ENCODE assay signal across 12 mouse cellular contexts in genomic region chr2:26663551-26663950, GRCm38 (mm10). TPM values are rescaled to one million over a fixed set of nuclear protein-coding genes. Genes with fewer than 3 reads are reported as not detected.
A peak's percentile ranks its signal among the peaks of the same experiment; 100 is the strongest.
DNase-seq lines count a peak whose midpoint lies in the region; ATAC-seq and TF ChIP-seq lines count a peak whose summit lies in the region.
"Not testable (repeated sequence)": the region's sequence is repeated elsewhere in the genome, so short reads cannot be mapped to it uniquely, and the experiment has no call there.
"Had no signal": no experiment of that assay in that cellular context is flagged by ENCODE, and none has a peak within 500 bp of the region (broad histone marks: within the 10 kb centered on the region; RNA-seq: fewer than 3 reads in every experiment).

No protein-coding gene starts in this region.

- not testable (repeated sequence) for H3K9me3 ChIP-seq in heart, embryonic 12.5 days (replicated peaks); kidney, postnatal 0 days (replicated peaks; ENCODE audit: low read length)

- H3K36me3 ChIP-seq in heart, embryonic 12.5 days; kidney, postnatal 0 days (ENCODE audit: insufficient read depth, low read length); thymus, adult 2 months (ENCODE audit: control insufficient read depth, insufficient read depth, low read length): not testable (repeated sequence)

- not testable (repeated sequence) for H3K4me3 ChIP-seq in heart, embryonic 12.5 days; kidney, postnatal 0 days (replicated peaks; ENCODE audit: low read depth, low read length); thymus, adult 2 months (ENCODE audit: control insufficient read depth, insufficient read depth, low read length)

- peak; percentile 77 for ATAC-seq in CD4-positive, CD25-positive, alpha-beta regulatory T cell, adult 4 months
- not testable (repeated sequence) for ATAC-seq in heart, embryonic 12.5 days (ENCODE audit: insufficient number of reproducible peaks, low FRiP score)
- ATAC-seq in kidney, postnatal 0 days (replicated peaks; ENCODE audit: low FRiP score, low read depth) = peak; percentile 21; the same call in 1 of the 2 replicates

- 74% methylated on average over 1 of the region's 1 CpGs for WGBS in heart, embryonic 12.5 days
- 85% methylated on average over 1 of the region's 1 CpGs for WGBS in kidney, postnatal 0 days
- WGBS in thymus, adult 2 months = 97% methylated on average over 1 of the region's 1 CpGs

- TF ChIP-seq CTCF in kidney, postnatal 0 days (IDR thresholded peaks at IDR 0.05; ENCODE audit: low read depth) = peak; percentile 67
- not testable (repeated sequence) for TF ChIP-seq CTCF in thymus, adult 2 months (IDR thresholded peaks at IDR 0.05; ENCODE audit: borderline replicate concordance, control insufficient read depth, extremely low read depth, insufficient read depth, low read length, poor library complexity)

- H3K4me2 ChIP-seq in heart, embryonic 12.5 days; kidney, postnatal 0 days (ENCODE audit: low read length): not testable (repeated sequence)

- not testable (repeated sequence) for H3K27ac ChIP-seq in heart, embryonic 12.5 days (ENCODE audit: poor library complexity, severe bottlenecking); kidney, postnatal 0 days; thymus, adult 2 months (ENCODE audit: control insufficient read depth, insufficient read depth, low read length)

- DNase-seq in adrenal gland, postnatal 10 days = peak; percentile 73
- DNase-seq in embryo, embryonic 9.5 days (ENCODE audit: extremely low spot score) = peak; percentile 41
- DNase-seq in kidney, postnatal 0 days (ENCODE audit: low spot score) = peak; percentile 54
- peak; percentile 27 to 30 for DNase-seq in lung, adult 18-20 months
- peak; percentile 44 for DNase-seq in neural tube, embryonic 10.5 days (ENCODE audit: extremely low spot score, low spot score)
- DNase-seq in thymus, adult 2 months = peak; percentile 70

- peak overlapping the region; percentile 2; the same call in 1 of the 2 replicates for H3K9ac ChIP-seq in heart, embryonic 12.5 days
- H3K9ac ChIP-seq in kidney, postnatal 0 days (ENCODE audit: low read depth, low read length) = not testable (repeated sequence)

- TF ChIP-seq POLR2A in thymus, adult 2 months (IDR thresholded peaks at IDR 0.05; ENCODE audit: control insufficient read depth, extremely low read depth, insufficient read depth, low read length, poor library complexity) = not testable (repeated sequence)

- H3K4me1 ChIP-seq in heart, embryonic 12.5 days (replicated peaks) = peaks cover 20% of the 10 kb centered on the region
- not testable (repeated sequence) for H3K4me1 ChIP-seq in kidney, postnatal 0 days (replicated peaks; ENCODE audit: insufficient read depth, low read length)
- peaks cover 23% of the 10 kb centered on the region for H3K4me1 ChIP-seq in thymus, adult 2 months (replicated peaks; ENCODE audit: control insufficient read depth, insufficient read depth, low read length)

- not testable (repeated sequence) for H3K27me3 ChIP-seq in heart, embryonic 12.5 days (replicated peaks); kidney, postnatal 0 days (ENCODE audit: insufficient read depth, low read length); thymus, adult 2 months (ENCODE audit: control insufficient read depth, insufficient read depth, low read length)

RNA-seq across cellular contexts. Expression of gene Lcn4, which starts 7.5 kb away (rescaled TPM):
- under 1 TPM in 1 of 2 experiments, not detected in 1; 0.92 TPM for polyA plus RNA-seq in CD4-positive, CD25-positive, alpha-beta regulatory T cell, adult 4 months (2017; shearing (Covaris generic))
- not detected for total RNA-seq in adrenal gland, postnatal 10 days (2021)
- not detected in 2 replicates for polyA plus RNA-seq in heart, embryonic 12.5 days (2016; fragmentation: Nextera tagmentation; extraction: Ambion mirVana)
- not detected in 2 replicates for polyA plus RNA-seq in kidney, postnatal 0 days (2015; fragmentation: Nextera tagmentation; extraction: Ambion mirVana)
- 0.85 and 1.3 TPM in 2 replicates for polyA plus RNA-seq in thymus, adult 2 months (2012; rRNA removed)
- polyA plus RNA-seq: embryonic facial prominence, embryonic 13.5 days; gonadal fat pad, adult 2 months; liver, embryonic 15.5 days; urinary bladder, adult 2 months had no signal

RNA-seq across cellular contexts. Expression of gene Fam69b, which starts 35.3 kb away (rescaled TPM):
- polyA plus RNA-seq in CD4-positive, CD25-positive, alpha-beta regulatory T cell, adult 4 months (2017; shearing (Covaris generic)) = 1 to 10 TPM; 1.5 to 2.6 TPM
- total RNA-seq in adrenal gland, postnatal 10 days (2021) = 10 to 100 TPM in 1 of 2 experiments, 1 to 10 TPM in 1; 9.1 to 17.1 TPM
- polyA plus RNA-seq in heart, embryonic 12.5 days (2016; fragmentation: Nextera tagmentation; extraction: Ambion mirVana) = 16.4 and 17.3 TPM in 2 replicates
- polyA plus RNA-seq in kidney, postnatal 0 days (2015; fragmentation: Nextera tagmentation; extraction: Ambion mirVana) = 27.3 and 29.5 TPM in 2 replicates
- polyA plus RNA-seq in thymus, adult 2 months (2012; rRNA removed) = 14.8 and 15.6 TPM in 2 replicates

RNA-seq across cellular contexts. Expression of gene Agpat2, which starts 59.3 kb away (rescaled TPM):
- 1 to 10 TPM; 5.8 to 7.7 TPM for polyA plus RNA-seq in CD4-positive, CD25-positive, alpha-beta regulatory T cell, adult 4 months (2017; shearing (Covaris generic))
- total RNA-seq in adrenal gland, postnatal 10 days (2021) = 100 to 1,000 TPM; 333 to 433 TPM
- polyA plus RNA-seq in heart, embryonic 12.5 days (2016; fragmentation: Nextera tagmentation; extraction: Ambion mirVana) = 18.4 and 23.2 TPM in 2 replicates
- 53.8 and 57.1 TPM in 2 replicates for polyA plus RNA-seq in kidney, postnatal 0 days (2015; fragmentation: Nextera tagmentation; extraction: Ambion mirVana)
- polyA plus RNA-seq in thymus, adult 2 months (2012; rRNA removed) = 89.3 and 137 TPM in 2 replicates
